Mouse (Mus musculus) embryonic fibroblast, embryonic 13.5 days (primary cell): ENCODE data around the gene Lrrc51. TPM values are rescaled to one million over a fixed set of nuclear protein-coding genes. Genes with fewer than 3 reads are reported as not detected.

Experiments used
- H3K27ac ChIP-seq: 2 replicates; pipeline ENCODE4 v1.5.1; 2012; ENCODE audit warnings: low read length, control low read depth, inconsistent platforms; ENCODE audit not compliant: insufficient read depth
- H3K4me1 ChIP-seq: 2 replicates; pipeline ENCODE4 v1.6.1; 2011; ENCODE audit warnings: low read length; ENCODE audit not compliant: control insufficient read depth, insufficient read depth
- H3K4me3 ChIP-seq: 2 replicates; pipeline ENCODE4 v1.5.1; 2011; ENCODE audit warnings: mild to moderate bottlenecking, control low read depth, low read length; ENCODE audit not compliant: insufficient read depth
- CTCF ChIP-seq: IDR thresholded peaks from 2 replicates; pipeline ENCODE4 v1.5.1; 2011; ENCODE audit warnings: mild to moderate bottlenecking, control low read depth, low read length, moderate library complexity, borderline replicate concordance; ENCODE audit not compliant: insufficient read depth
- POLR2A ChIP-seq: IDR thresholded peaks from 2 replicates; pipeline ENCODE4 v1.6.1; 2011; ENCODE audit warnings: low read depth, mild to moderate bottlenecking, control low read depth, low read length, moderate library complexity
- polyA plus RNA-seq: library from polyadenylated mRNA; stranded (reverse); fragments of >200 nt; gene quantifications from 2 replicates; pipeline ENCODE4 v1.2.4, GENCODE M21; 2011; ENCODE audit warnings: low read depth; ENCODE audit not compliant: missing spikeins, insufficient read length

Gene Lrrc51
- 5.8 and 6.0 TPM in 2 replicates for polyA plus RNA-seq

- TF ChIP-seq POLR2A (peak; percentile 92), CTCF (no peak)
Measured at GRCm38 (mm10) chr7:101933751-101934240, at the start of gene Lrrc51, which contains the start of gene Numa1. Gene Lrrc51, minus strand, starts transcription at chr7:101933895. Gene Numa1, plus strand, starts transcription at chr7:101934111.

GRCm38 (mm10) chr7:101982735-101983134 is 49.0 kb upstream of the Lrrc51 start:
- no peak overlapping the region for H3K4me3 ChIP-seq
- no peak for TF ChIP-seq CTCF
- no peak for TF ChIP-seq POLR2A
- no peaks in the 10 kb centered on the region for H3K4me1 ChIP-seq
- no peak overlapping the region for H3K27ac ChIP-seq

More at GRCm38 (mm10) chr7:101933751-101934240, at the start of gene Lrrc51, which contains the start of gene Numa1:
- Histone ChIP-seq H3K4me1 (peaks cover 2% of the 10 kb centered on the region; the same call in 1 of the 2 replicates), H3K4me3 (peak within 1 kb of the TSS; percentile 83), H3K27ac (peak within 1 kb of the TSS; percentile 85)

- TF ChIP-seq POLR2A: no peak
- no peak for TF ChIP-seq CTCF
- H3K27ac ChIP-seq: peak overlapping the region; percentile 99
- no peak overlapping the region for H3K4me3 ChIP-seq
- H3K4me1 ChIP-seq: peaks cover 13% of the 10 kb centered on the region
Measured at GRCm38 (mm10) chr7:101974505-101974904, 40.8 kb upstream of the Lrrc51 start.

- H3K4me3 ChIP-seq: no peak overlapping the region
Measured at GRCm38 (mm10) chr7:101973730-101974129, 40.0 kb upstream of the Lrrc51 start.

GRCm38 (mm10) chr7:101971721-101972120 is 38.0 kb upstream of the Lrrc51 start:
- Histone ChIP-seq H3K4me1 (peaks cover 25% of the 10 kb centered on the region), H3K4me3 (peak overlapping the region; percentile 68), H3K27ac (peak overlapping the region; percentile 99)
- TF ChIP-seq CTCF (no peak), POLR2A (peak; percentile 15; the same call in 1 of the 2 replicates)

More at GRCm38 (mm10) chr7:101973730-101974129, 40.0 kb upstream of the Lrrc51 start:
- TF ChIP-seq POLR2A: no peak
- no peak for TF ChIP-seq CTCF
- Histone ChIP-seq H3K27ac (peak overlapping the region; percentile 99), H3K4me1 (peaks cover 15% of the 10 kb centered on the region)

GRCm38 (mm10) chr7:101970821-101971461 is 37.2 kb upstream of the Lrrc51 start:
- H3K4me3 ChIP-seq: peak overlapping the region; percentile 68
- peaks cover 27% of the 10 kb centered on the region for H3K4me1 ChIP-seq
- TF ChIP-seq POLR2A: peak; percentile 3; the same call in 1 of the 2 replicates
- no peak for TF ChIP-seq CTCF
- peak overlapping the region; percentile 99 for H3K27ac ChIP-seq

GRCm38 (mm10) chr7:101970429-101970775 is 36.7 kb upstream of the Lrrc51 start:
- H3K27ac ChIP-seq: peak overlapping the region; percentile 99
- TF ChIP-seq POLR2A: no peak; the same call in 1 of the 2 replicates
- no peak for TF ChIP-seq CTCF
- peak overlapping the region; percentile 68 for H3K4me3 ChIP-seq
- H3K4me1 ChIP-seq: peaks cover 26% of the 10 kb centered on the region

- Histone ChIP-seq H3K4me1 (peaks cover 22% of the 10 kb centered on the region), H3K4me3 (peak overlapping the region; percentile 68), H3K27ac (peak overlapping the region; percentile 99)
- TF ChIP-seq POLR2A (peak; percentile 68), CTCF (no peak)
Measured at GRCm38 (mm10) chr7:101969694-101970428, 36.2 kb upstream of the Lrrc51 start.

GRCm38 (mm10) chr7:101968751-101969150 is 35.1 kb upstream of the Lrrc51 start:
- TF ChIP-seq POLR2A (no peak), CTCF (no peak)
- Histone ChIP-seq H3K4me3 (no peak overlapping the region), H3K27ac (no peak overlapping the region), H3K4me1 (peaks cover 28% of the 10 kb centered on the region)
